Mouse (Mus musculus) heart, postnatal 0 days (tissue): Measurements from ENCODE around the gene H2-Q1. TPM values are rescaled to one million over a fixed set of nuclear protein-coding genes. Genes with fewer than 3 reads are reported as not detected.
"Not testable (repeated sequence)": the region's sequence is repeated elsewhere in the genome, so short reads cannot be mapped to it uniquely, and the experiment has no call there.

Experiments used
- ATAC-seq: fragments of 200-750 bp; cut with Nextera tagmentation; 2 replicates; pipeline ENCODE4 v1.8.0; 2017; ENCODE audit warnings: low read depth, moderate number of reproducible peaks, moderate library complexity; ENCODE audit not compliant: insufficient read depth
- DNase-seq: peaks from one replicate; pipeline ENCODE4 v3.0.0-alpha.2; 2016; ENCODE audit warnings: low spot score
- H3K27ac ChIP-seq: fragments of 300-500 bp; sonication (generic); 2 replicates; pipeline ENCODE4 v1.5.1; 2014; ENCODE audit warnings: low read depth, mild to moderate bottlenecking
- H3K27me3 ChIP-seq: fragments of 300-500 bp; sonication (generic); 2 replicates; pipeline ENCODE4 v1.6.1; 2014; ENCODE audit warnings: low read length, mixed read lengths; ENCODE audit not compliant: control insufficient read depth, insufficient read depth
- H3K36me3 ChIP-seq: fragments of 300-500 bp; sonication (generic); replicated peaks from 2 replicates; pipeline ENCODE4 v1.6.1; 2014; ENCODE audit warnings: low read length, mixed read lengths; ENCODE audit not compliant: control insufficient read depth, insufficient read depth
- H3K4me1 ChIP-seq: fragments of 300-500 bp; sonication (generic); 2 replicates; pipeline ENCODE4 v1.6.1; 2014; ENCODE audit warnings: antibody characterized with exemption; ENCODE audit not compliant: control insufficient read depth, insufficient read depth
- H3K4me2 ChIP-seq: fragments of 300-500 bp; sonication (generic); 2 replicates; pipeline ENCODE4 v1.6.1; 2014; ENCODE audit warnings: low read depth, mild to moderate bottlenecking, low read length, moderate library complexity
- H3K4me3 ChIP-seq: fragments of 300-500 bp; sonication (generic); 2 replicates; pipeline ENCODE4 v1.5.1; 2014; ENCODE audit warnings: low read depth, low read length
- H3K9ac ChIP-seq: fragments of 300-500 bp; sonication (generic); replicated peaks from 2 replicates; pipeline ENCODE4 v1.6.1; 2014; ENCODE audit warnings: low read depth, low read length, mixed read lengths
- H3K9me3 ChIP-seq: fragments of 300-500 bp; sonication (generic); replicated peaks from 2 replicates; pipeline ENCODE4 v1.6.1; 2016; ENCODE audit warnings: low read length; ENCODE audit not compliant: control insufficient read depth
- CTCF ChIP-seq: IDR thresholded peaks from 2 replicates; pipeline ENCODE4 v1.5.1; 2016; ENCODE audit warnings: antibody characterized with exemption, control low read depth, low read depth
- EP300 ChIP-seq: IDR thresholded peaks from 2 replicates; pipeline ENCODE4 v1.6.1; 2016; ENCODE audit warnings: antibody characterized with exemption, low read depth
- WGBS: fragments of 180-500 bp; shearing (Covaris S2); extraction: QIAGEN DNeasy Blood & Tissue Kit; methylation state at CpG from one replicate; pipeline ENCODE4 v1.1.7; 2014; 5-methylcytosine and 5-hydroxymethylcytosine counted together
- polyA plus RNA-seq: library from polyadenylated mRNA; unstranded; fragments of >200 nt; fragmentation: Nextera tagmentation; extraction: Ambion mirVana; gene quantifications from 2 replicates; pipeline ENCODE4 v1.2.1, GENCODE M21; 2015
- total RNA-seq: library from RNA; depleted of rRNA; stranded (reverse); fragments of >200 nt; gene quantifications from 2 replicates; pipeline ENCODE4 v1.2.3, GENCODE M21; 2014; ENCODE audit warnings: low replicate concordance

H2-Q1 gene
- total and polyA plus RNA-seq, 2 experiments from 2014 or later: not detected

DNA sequence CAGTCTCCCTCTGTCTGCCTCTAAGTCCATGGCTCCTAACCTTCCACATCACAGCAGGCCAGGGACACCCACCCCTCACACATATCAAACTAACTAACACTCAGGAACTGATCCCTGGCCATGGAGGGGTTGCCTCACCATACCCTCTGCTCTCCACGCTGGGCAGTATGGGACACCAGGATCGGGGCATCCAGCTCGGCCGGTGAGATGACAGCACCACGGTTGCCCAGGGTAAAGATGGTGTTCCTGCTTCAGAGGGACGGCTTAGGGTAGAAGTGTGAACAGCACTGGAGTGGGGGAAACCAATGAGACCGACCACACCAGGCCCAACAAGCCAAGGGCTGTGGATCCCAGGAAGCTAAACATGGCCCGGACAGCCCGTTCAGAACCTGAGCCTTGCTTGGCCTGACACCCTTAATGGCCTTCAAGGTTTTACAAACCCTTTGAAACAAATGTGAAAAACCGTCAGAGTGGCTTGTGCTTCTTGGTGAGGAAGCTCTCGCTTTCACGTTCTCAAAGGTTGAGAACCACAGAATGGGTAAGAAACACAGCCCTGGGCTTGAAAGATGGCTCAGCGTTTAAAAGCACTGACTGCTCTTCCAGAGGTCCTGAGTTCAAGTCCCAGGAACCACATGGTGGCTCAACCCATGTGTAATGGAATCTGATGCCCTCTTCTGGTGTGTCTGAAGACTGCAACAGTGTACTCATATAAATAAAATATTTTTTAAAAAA, 41.1 kb upstream of the H2-Q1 start:
- 78% methylated on average over 13 of the region's 13 CpGs for WGBS
- no peak for TF ChIP-seq CTCF
- TF ChIP-seq EP300: no peak
- Histone ChIP-seq H3K27ac (no peak overlapping the region), H3K27me3 (peaks cover 30% of the 10 kb centered on the region), H3K9ac (no peak overlapping the region), H3K36me3 (no peaks in the 10 kb centered on the region), H3K4me2 (no peak overlapping the region), H3K9me3 (no peaks in the 10 kb centered on the region), H3K4me3 (no peak overlapping the region), H3K4me1 (no peaks in the 10 kb centered on the region)
- DNase-seq: no peak
- ATAC-seq: no peak

DNA sequence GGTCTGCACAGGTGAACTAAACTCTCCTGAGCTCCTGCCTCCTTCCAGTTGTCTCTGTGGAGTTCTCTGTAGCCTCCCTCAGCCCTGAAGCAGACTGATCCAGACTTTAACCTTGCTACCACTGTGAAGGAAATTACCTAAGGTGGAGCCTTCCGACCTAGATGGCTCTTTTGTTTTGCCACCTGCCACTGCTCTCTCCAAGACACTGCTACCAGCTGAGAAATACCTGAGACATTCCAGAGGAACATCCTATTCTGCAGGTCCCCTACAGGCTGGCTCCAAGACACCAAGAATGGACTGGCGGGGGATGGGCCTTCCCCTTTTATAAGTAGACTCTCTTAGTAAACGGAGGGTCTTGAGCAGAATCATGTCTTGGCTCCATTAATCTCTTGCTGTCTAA, 39.9 kb upstream of the H2-Q1 start:
- H3K4me2 ChIP-seq: no peak overlapping the region
- H3K27me3 ChIP-seq: peaks cover 27% of the 10 kb centered on the region
- H3K9me3 ChIP-seq: no peaks in the 10 kb centered on the region
- no peaks in the 10 kb centered on the region for H3K36me3 ChIP-seq
- no peak for ATAC-seq
- no peak overlapping the region for H3K4me3 ChIP-seq
- no peaks in the 10 kb centered on the region for H3K4me1 ChIP-seq
- TF ChIP-seq EP300 (no peak), CTCF (no peak)
- 69% methylated on average over 3 of the region's 3 CpGs for WGBS
- no peak for DNase-seq
- no peak overlapping the region for H3K27ac ChIP-seq
- no peak overlapping the region for H3K9ac ChIP-seq

DNA sequence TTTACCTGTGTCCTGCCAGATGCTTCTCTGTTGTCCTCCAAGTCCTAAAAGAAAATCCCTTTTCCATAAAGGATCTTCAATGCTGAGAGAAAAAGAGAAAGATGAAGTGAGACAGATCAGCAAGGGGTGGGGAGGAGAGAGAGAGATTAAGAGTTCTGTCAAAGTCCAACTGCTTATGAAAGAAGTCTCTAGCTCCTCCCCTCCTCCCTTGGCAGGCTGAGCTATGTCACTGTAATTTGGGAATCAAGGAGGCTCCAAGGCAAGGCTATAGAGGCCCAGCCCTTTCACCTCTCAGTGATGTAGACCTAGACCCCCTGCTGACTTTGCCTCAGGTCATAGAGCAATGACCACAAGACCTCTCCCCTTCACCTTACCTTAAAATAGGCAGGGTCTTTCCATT, 34.8 kb upstream of the H2-Q1 start:
- Histone ChIP-seq H3K4me1 (no peaks in the 10 kb centered on the region), H3K4me3 (no peak overlapping the region), H3K9ac (no peak overlapping the region), H3K27ac (no peak overlapping the region), H3K9me3 (no peaks in the 10 kb centered on the region), H3K4me2 (no peak overlapping the region), H3K36me3 (no peaks in the 10 kb centered on the region), H3K27me3 (0 out of 2 replicates have a peak, but pooled peaks cover 3% of the 10 kb centered on the region)
- DNase-seq (no peak), ATAC-seq (no peak)
- TF ChIP-seq CTCF (no peak), EP300 (no peak)

DNA sequence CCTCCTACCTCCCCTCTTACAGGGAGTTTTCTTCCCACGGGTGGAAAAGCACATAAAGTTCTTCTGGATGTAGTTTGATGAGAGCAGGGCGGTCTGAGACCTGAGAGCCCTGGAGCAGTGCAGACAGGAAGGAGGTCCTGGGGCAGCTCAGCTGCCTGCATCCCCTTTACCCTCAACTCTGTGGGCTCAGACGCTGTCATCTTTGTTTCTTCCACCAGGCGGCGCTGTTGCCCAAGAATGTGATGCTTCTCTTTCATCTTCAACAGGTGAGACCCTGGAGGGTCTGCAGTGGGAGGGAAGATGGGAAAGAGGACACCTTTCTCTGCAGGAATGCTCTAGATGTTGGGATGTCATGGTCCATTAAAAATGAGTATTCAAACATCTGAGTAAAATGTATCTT, 24.4 kb upstream of the H2-Q1 start:
- 1% methylated on average over 5 of the region's 5 CpGs for WGBS
- H3K4me3 ChIP-seq, ATAC-seq, H3K27me3 ChIP-seq, H3K36me3 ChIP-seq, DNase-seq, H3K27ac ChIP-seq, H3K9me3 ChIP-seq, H3K4me2 ChIP-seq, H3K4me1 ChIP-seq, H3K9ac ChIP-seq: not testable (repeated sequence)
- peak; percentile 62 for TF ChIP-seq CTCF

DNA sequence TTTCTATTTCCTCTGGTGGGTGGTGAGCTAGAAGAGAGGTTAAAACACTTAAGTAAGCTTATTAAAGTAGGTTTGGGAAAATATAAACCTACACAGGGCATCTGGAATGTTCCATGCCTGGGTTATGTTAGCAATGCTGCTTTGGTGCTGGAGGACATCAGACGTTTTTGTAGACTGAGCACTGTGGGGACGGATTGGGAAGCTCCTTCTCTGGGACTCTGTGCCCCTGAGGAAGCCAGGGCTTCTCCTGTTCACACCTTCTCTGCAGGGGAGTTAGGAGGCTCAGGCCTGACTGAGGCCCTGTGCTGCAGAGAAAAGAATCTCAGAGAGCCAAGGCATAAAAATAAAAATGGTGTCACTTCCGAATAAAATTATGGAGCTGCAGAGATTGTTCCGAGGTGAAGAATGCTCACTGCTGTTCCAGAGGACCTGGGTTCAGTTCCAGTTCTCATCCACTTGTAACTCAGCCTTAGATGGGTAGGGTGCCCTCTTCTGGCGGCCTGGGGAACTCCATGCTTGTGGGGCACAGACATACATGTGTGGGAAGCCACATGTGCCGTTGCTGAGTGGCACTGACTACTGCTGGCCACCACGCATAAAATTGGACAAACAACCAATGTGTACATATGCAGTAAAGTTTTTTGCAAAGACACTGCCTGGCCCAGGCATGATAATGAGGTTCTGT, 19.8 kb upstream of the H2-Q1 start:
- not testable (repeated sequence) for H3K4me1 ChIP-seq, H3K9ac ChIP-seq, H3K4me3 ChIP-seq, H3K27me3 ChIP-seq, H3K4me2 ChIP-seq, ATAC-seq, H3K36me3 ChIP-seq, DNase-seq, H3K27ac ChIP-seq, H3K9me3 ChIP-seq
- WGBS: 86% methylated on average over 7 of the region's 7 CpGs
